Mouse (Mus musculus): Measurements from ENCODE around the gene Erh. TPM values are rescaled to one million over a fixed set of nuclear protein-coding genes. Genes with fewer than 3 reads are reported as not detected.

Erh gene
- polyA plus RNA-seq, 1 experiment from 2014 or later: 218 TPM

DNA sequence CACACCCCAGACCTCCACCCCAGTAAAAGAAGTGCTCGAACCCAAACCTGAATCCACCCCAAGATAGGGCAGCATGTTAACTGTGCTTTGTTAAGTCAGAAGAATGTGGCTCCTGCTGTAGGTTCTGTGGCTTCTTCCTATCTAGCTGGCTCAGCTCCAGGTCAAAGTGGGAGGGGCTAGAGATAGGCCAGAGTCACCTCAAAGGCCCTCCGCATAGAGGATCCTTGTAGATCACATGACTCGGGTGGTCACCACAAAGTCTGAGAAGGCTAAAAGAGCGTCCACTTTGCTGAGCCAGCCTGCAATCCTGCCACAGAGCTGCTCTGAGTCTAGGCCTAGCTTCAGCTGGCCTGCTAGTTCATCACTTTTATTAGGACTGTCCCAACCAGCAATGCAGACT is 50.0 kb downstream of the Erh start:
- 72% methylated on average over 4 of the region's 4 CpGs for WGBS
- H3K27ac ChIP-seq (ENCODE audit: low read length): no peak overlapping the region
- no peak overlapping the region for H3K4me2 ChIP-seq (ENCODE audit: low read depth, low read length)
- no peak overlapping the region for H3K9ac ChIP-seq (ENCODE audit: low read length)
- ATAC-seq (ENCODE audit: insufficient read depth, low FRiP score): no peak
- H3K27me3 ChIP-seq (ENCODE audit: control insufficient read depth, insufficient read depth, low read length): no peaks in the 10 kb centered on the region
- no peaks in the 10 kb centered on the region for H3K9me3 ChIP-seq (replicated peaks; ENCODE audit: control insufficient read depth, low read length)
- peaks cover 12% of the 10 kb centered on the region; the same call in 1 of the 2 replicates for H3K4me1 ChIP-seq (ENCODE audit: control insufficient read depth, insufficient read depth, low read length)
- H3K36me3 ChIP-seq (ENCODE audit: control insufficient read depth, insufficient read depth, low read length): no peaks in the 10 kb centered on the region
- no peak overlapping the region for H3K4me3 ChIP-seq (replicated peaks; ENCODE audit: low read length)

DNA sequence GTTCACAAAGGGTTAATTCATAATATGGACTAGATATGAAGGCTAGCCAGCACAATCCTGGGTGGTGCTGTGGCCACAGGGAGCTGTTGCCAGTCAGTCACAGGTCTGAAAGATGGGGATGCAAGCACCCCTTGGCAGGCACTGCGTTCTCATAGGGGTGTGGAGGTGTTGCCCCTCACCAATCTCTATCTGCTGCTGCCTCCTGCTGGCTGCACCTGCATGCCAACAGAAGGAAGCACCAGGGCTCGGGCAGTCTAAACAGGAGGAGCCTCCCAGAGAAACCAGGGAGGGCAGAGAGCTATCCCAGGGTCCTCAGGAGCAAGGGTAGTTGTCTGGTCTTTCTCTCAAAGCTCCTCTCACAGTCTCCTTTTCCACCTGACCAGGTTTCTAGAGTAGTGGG is 59.2 kb downstream of the Erh start:
- no peaks in the 10 kb centered on the region for H3K9me3 ChIP-seq (replicated peaks; ENCODE audit: control insufficient read depth, low read length)
- no peaks in the 10 kb centered on the region for H3K27me3 ChIP-seq (ENCODE audit: control insufficient read depth, insufficient read depth, low read length)
- no peak overlapping the region for H3K4me3 ChIP-seq (replicated peaks; ENCODE audit: low read length)
- H3K4me1 ChIP-seq (ENCODE audit: control insufficient read depth, insufficient read depth, low read length): no peaks in the 10 kb centered on the region
- no peak overlapping the region for H3K27ac ChIP-seq (ENCODE audit: low read length)
- H3K36me3 ChIP-seq (ENCODE audit: control insufficient read depth, insufficient read depth, low read length): no peaks in the 10 kb centered on the region
- H3K4me2 ChIP-seq (ENCODE audit: low read depth, low read length): no peak overlapping the region
- H3K9ac ChIP-seq (ENCODE audit: low read length): no peak overlapping the region
- 43% methylated on average over 2 of the region's 2 CpGs for WGBS
- no peak for ATAC-seq (ENCODE audit: insufficient read depth, low FRiP score)

Other genes starting within 250 kb of the Erh start
- 12.5 and 13.2 TPM in 2 replicates for gene Dcaf5, start 207.7 kb downstream of the Erh start, polyA plus RNA-seq (2015; fragmentation: Nextera tagmentation; extraction: Ambion mirVana)
- 26.5 and 28.0 TPM in 2 replicates for gene Exd2, start 181.2 kb downstream of the Erh start, polyA plus RNA-seq (2015; fragmentation: Nextera tagmentation; extraction: Ambion mirVana)
- gene Galnt16, start 126.1 kb downstream of the Erh start, polyA plus RNA-seq (2015; fragmentation: Nextera tagmentation; extraction: Ambion mirVana): 14.8 and 15.6 TPM in 2 replicates
- gene Slc39a9, start 458 bp downstream of the Erh start, polyA plus RNA-seq (2015; fragmentation: Nextera tagmentation; extraction: Ambion mirVana): 31.4 and 31.5 TPM in 2 replicates
- gene Plekhd1, start 48.2 kb upstream of the Erh start, polyA plus RNA-seq (2015; fragmentation: Nextera tagmentation; extraction: Ambion mirVana): 4.4 and 4.6 TPM in 2 replicates
- gene Ccdc177, start 116.3 kb upstream of the Erh start, polyA plus RNA-seq (2015; fragmentation: Nextera tagmentation; extraction: Ambion mirVana): 0.09 TPM in 1 of 2 replicates, not detected in the other
- 17.6 and 18.5 TPM in 2 replicates for gene Susd6, start 146.2 kb upstream of the Erh start, polyA plus RNA-seq (2015; fragmentation: Nextera tagmentation; extraction: Ambion mirVana)